Mouse (Mus musculus) E14TG2a.4 (cell line): Measurements from ENCODE around the gene Sgms1.

ENCODE experiments used
- H3K27me3 ChIP-seq: 2 replicates; pipeline ENCODE4 v1.6.1; 2014; ENCODE audit warnings: low read length, control low read depth; ENCODE audit not compliant: insufficient read depth
- H3K36me3 ChIP-seq: 2 replicates; pipeline ENCODE4 v1.6.1; 2014; ENCODE audit warnings: low read length, control low read depth; ENCODE audit not compliant: insufficient read depth
- H3K4me1 ChIP-seq: replicated peaks from 2 replicates; pipeline ENCODE4 v1.6.1; 2014; ENCODE audit warnings: low read depth, low read length, control low read depth
- H3K4me3 ChIP-seq: replicated peaks from 2 replicates; pipeline ENCODE4 v1.5.1; 2014; ENCODE audit warnings: mild to moderate bottlenecking, low read length
- H3K9me3 ChIP-seq: 2 replicates; pipeline ENCODE4 v1.6.1; 2014; ENCODE audit warnings: low read length, control low read depth
- CTCF ChIP-seq: conservative IDR thresholded peaks from 2 replicates; pipeline ENCODE4 v1.5.1; 2014; ENCODE audit warnings: low read length
- NANOG ChIP-seq: IDR thresholded peaks from 2 replicates; pipeline ENCODE4 v1.6.1; 2014; ENCODE audit warnings: borderline replicate concordance, low read length, mixed read lengths
- POU5F1 ChIP-seq: IDR thresholded peaks from 2 replicates; pipeline ENCODE4 v1.6.1; 2014; ENCODE audit warnings: low read length, borderline replicate concordance

Sgms1 gene

DNA sequence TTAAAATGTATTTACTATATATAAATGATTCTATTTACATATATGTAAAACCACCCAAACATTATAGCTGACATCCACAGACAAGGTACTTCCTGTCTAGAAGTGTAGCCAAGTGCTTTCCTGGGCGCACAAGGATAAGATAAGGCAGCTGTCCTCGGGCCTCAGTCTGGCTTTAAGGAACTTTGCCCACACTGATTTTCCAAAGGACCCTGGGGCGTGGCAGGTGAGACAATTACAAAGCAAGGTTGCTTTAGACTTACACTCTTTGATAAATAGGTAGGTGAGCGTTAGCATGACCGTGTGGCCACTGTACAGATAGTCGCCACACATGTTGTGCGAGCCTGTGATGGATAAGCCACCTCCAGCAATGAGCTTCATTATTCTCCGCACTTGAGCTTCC is 260.2 kb downstream of the Sgms1 start:
- Histone ChIP-seq H3K36me3 (peaks cover 65% of the 10 kb centered on the region), H3K4me1 (peaks cover 44% of the 10 kb centered on the region), H3K27me3 (no peaks in the 10 kb centered on the region), H3K9me3 (no peaks in the 10 kb centered on the region), H3K4me3 (no peak overlapping the region)
- no peak for TF ChIP-seq NANOG
- TF ChIP-seq CTCF: no peak
- TF ChIP-seq POU5F1: no peak

GRCm38 (mm10) chr19:32127180-32127850 is 262.2 kb downstream of the Sgms1 start:
- no peaks in the 10 kb centered on the region for H3K9me3 ChIP-seq
- peaks cover 24% of the 10 kb centered on the region for H3K4me1 ChIP-seq
- no peaks in the 10 kb centered on the region for H3K27me3 ChIP-seq
- no peak for TF ChIP-seq POU5F1
- TF ChIP-seq NANOG: no peak
- peak; percentile 77 for TF ChIP-seq CTCF
- H3K36me3 ChIP-seq: peaks cover 65% of the 10 kb centered on the region
- no peak overlapping the region for H3K4me3 ChIP-seq

GRCm38 (mm10) chr19:32124155-32124554 is 265.4 kb downstream of the Sgms1 start:
- Histone ChIP-seq H3K9me3 (no peaks in the 10 kb centered on the region), H3K4me1 (peaks cover 10% of the 10 kb centered on the region; the same call in 1 of the 2 replicates), H3K27me3 (no peaks in the 10 kb centered on the region), H3K4me3 (no peak overlapping the region), H3K36me3 (peaks cover 58% of the 10 kb centered on the region)
- TF ChIP-seq POU5F1 (no peak), NANOG (no peak), CTCF (no peak)

- TF ChIP-seq CTCF (no peak), NANOG (no peak), POU5F1 (no peak)
- Histone ChIP-seq H3K27me3 (no peaks in the 10 kb centered on the region), H3K4me1 (peaks cover 10% of the 10 kb centered on the region; the same call in 1 of the 2 replicates), H3K9me3 (no peaks in the 10 kb centered on the region), H3K36me3 (peaks cover 51% of the 10 kb centered on the region), H3K4me3 (no peak overlapping the region)
Observed at GRCm38 (mm10) chr19:32123196-32123595, 266.3 kb downstream of the Sgms1 start.

- H3K36me3 ChIP-seq: peaks cover 33% of the 10 kb centered on the region
- H3K9me3 ChIP-seq: no peaks in the 10 kb centered on the region
- no peaks in the 10 kb centered on the region for H3K27me3 ChIP-seq
- H3K4me1 ChIP-seq: no peaks in the 10 kb centered on the region
- no peak overlapping the region for H3K4me3 ChIP-seq
- TF ChIP-seq CTCF (no peak), POU5F1 (no peak), NANOG (no peak)
Observed at GRCm38 (mm10) chr19:32120798-32121197, 268.7 kb downstream of the Sgms1 start.

- Histone ChIP-seq H3K36me3 (peaks cover 22% of the 10 kb centered on the region), H3K9me3 (no peaks in the 10 kb centered on the region), H3K4me1 (no peaks in the 10 kb centered on the region), H3K27me3 (no peaks in the 10 kb centered on the region), H3K4me3 (no peak overlapping the region)
- TF ChIP-seq CTCF (no peak), NANOG (no peak), POU5F1 (no peak)
Observed at GRCm38 (mm10) chr19:32119666-32120065, 269.8 kb downstream of the Sgms1 start.

DNA sequence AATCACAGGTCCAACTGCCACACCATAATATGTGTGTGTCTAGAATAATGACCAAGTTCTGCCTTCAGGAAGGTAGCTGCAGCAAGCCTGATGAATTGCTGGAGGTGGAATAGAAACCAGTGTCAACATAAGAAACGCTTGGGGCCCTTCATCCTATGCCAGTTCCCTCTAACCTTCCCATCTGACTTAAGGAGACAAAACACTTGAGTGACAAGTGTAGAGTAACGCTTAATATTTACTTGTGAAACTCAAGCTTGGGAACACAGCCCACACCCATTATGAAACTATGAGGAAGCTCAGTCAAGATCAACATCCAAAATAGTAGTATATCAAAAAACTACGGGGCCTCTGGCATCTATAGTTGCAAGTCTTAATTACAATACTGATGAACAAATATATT is 271.0 kb downstream of the Sgms1 start:
- H3K36me3 ChIP-seq: peaks cover 11% of the 10 kb centered on the region
- H3K4me3 ChIP-seq: no peak overlapping the region
- H3K9me3 ChIP-seq: no peaks in the 10 kb centered on the region
- no peaks in the 10 kb centered on the region for H3K27me3 ChIP-seq
- TF ChIP-seq POU5F1: no peak
- TF ChIP-seq CTCF: no peak
- no peak for TF ChIP-seq NANOG
- H3K4me1 ChIP-seq: no peaks in the 10 kb centered on the region

DNA sequence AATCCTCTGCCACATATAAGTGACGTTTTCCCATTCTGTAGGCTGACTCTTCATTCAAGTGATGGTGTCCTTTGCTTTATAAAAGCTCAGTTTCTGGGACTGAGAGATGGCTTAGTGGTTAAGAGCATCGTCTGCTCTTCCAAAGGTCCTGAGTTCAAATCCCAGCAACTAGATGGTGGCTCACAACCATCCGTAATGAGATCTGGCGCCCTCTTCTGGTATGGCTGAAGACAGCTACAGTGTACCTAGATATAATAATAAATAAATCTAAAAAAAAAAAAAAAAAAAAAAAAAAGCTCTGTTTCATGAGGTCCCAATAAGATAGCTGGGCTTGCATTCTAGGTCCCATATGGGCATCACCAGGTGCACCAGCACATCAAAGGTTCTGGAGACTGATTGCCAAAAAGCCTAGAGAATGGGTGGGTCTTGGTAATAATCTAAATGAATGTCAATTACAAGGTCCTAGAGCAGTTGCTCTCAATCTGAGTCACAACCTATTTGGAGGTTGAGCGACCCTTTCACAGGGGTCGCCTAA is 272.0 kb downstream of the Sgms1 start:
- TF ChIP-seq CTCF: peak; percentile 38
- TF ChIP-seq POU5F1: no peak
- Histone ChIP-seq H3K4me3 (no peak overlapping the region), H3K4me1 (no peaks in the 10 kb centered on the region), H3K36me3 (peaks cover 11% of the 10 kb centered on the region), H3K9me3 (no peaks in the 10 kb centered on the region), H3K27me3 (no peaks in the 10 kb centered on the region)
